Mouse (Mus musculus) ES-Bruce4 (cell line): ENCODE data around the gene Ifitm6. TPM values are rescaled to one million over a fixed set of nuclear protein-coding genes. Genes with fewer than 3 reads are reported as not detected.
A peak's percentile ranks its signal among the peaks of the same experiment; 100 is the strongest.
"Not testable (repeated sequence)": the region's sequence is repeated elsewhere in the genome, so short reads cannot be mapped to it uniquely, and the experiment has no call there.

Experiments used
- H3K27ac ChIP-seq: 2 replicates; pipeline ENCODE4 v1.5.1; 2012; ENCODE audit warnings: low read length, inconsistent platforms; ENCODE audit not compliant: insufficient read depth
- H3K27me3 ChIP-seq: 2 replicates; pipeline ENCODE4 v1.6.1; 2012; ENCODE audit warnings: mild to moderate bottlenecking, low read length, inconsistent platforms; ENCODE audit not compliant: control insufficient read depth, poor library complexity, insufficient read depth, severe bottlenecking
- H3K36me3 ChIP-seq: 2 replicates; pipeline ENCODE4 v1.6.1; 2012; ENCODE audit warnings: inconsistent platforms, mild to moderate bottlenecking, low read length, moderate library complexity; ENCODE audit not compliant: control insufficient read depth, poor library complexity, insufficient read depth, severe bottlenecking
- H3K4me1 ChIP-seq: one replicate; pipeline ENCODE4 v1.8.1; 2011; ENCODE audit warnings: low read length; ENCODE audit not compliant: control insufficient read depth, insufficient read depth
- H3K4me3 ChIP-seq: 2 replicates; pipeline ENCODE4 v1.5.1; 2011; ENCODE audit warnings: low read depth, mild to moderate bottlenecking, low read length
- H3K9ac ChIP-seq: 2 replicates; pipeline ENCODE4 v1.6.1; 2012; ENCODE audit warnings: low read depth, mild to moderate bottlenecking, inconsistent platforms; ENCODE audit not compliant: poor library complexity, severe bottlenecking
- H3K9me3 ChIP-seq: replicated peaks from 2 replicates; pipeline ENCODE4 v1.6.1; 2012; ENCODE audit warnings: mild to moderate bottlenecking, low read length, inconsistent platforms; ENCODE audit not compliant: control insufficient read depth, poor library complexity, insufficient read depth, severe bottlenecking
- CTCF ChIP-seq: IDR thresholded peaks from one replicate; pipeline ENCODE4 v1.8.1; 2011; ENCODE audit warnings: low read depth, low read length
- EP300 ChIP-seq: IDR thresholded peaks from 2 replicates; pipeline ENCODE4 v1.6.1; 2011; ENCODE audit warnings: low read depth, low read length; ENCODE audit not compliant: insufficient read depth
- POLR2A ChIP-seq: IDR thresholded peaks from one replicate; pipeline ENCODE4 v1.8.1; 2011; ENCODE audit warnings: low read length; ENCODE audit not compliant: insufficient read depth
- polyA plus RNA-seq: library from polyadenylated mRNA; stranded (reverse); fragments of >200 nt; gene quantifications from 2 replicates; pipeline ENCODE4 v1.2.4, GENCODE M21; 2011; ENCODE audit warnings: low read depth; ENCODE audit not compliant: missing spikeins, insufficient read depth, insufficient read length

Ifitm6 gene
- polyA plus RNA-seq, 1 experiment = not detected

DNA sequence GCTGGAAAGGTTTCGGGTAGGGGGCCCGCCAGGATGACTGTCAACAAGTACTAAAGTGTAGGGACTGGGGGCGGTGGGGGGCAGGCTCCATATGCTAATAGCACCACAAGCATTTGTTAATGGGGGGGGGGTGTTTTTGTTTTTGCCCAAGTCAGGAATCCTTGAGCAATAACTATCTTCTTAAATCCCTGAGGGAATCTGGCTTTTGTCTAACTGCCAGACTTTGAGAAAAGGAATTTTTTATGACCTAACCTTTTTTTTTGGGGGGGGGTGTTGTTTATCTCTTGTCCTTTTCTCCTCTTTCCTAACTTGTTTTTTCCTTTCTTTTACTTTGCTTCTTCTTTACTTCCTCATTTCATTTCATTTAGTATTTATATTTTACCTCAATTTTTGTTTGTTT, 42.3 kb downstream of the Ifitm6 start:
- H3K9ac ChIP-seq = 0 out of 2 replicates have a peak overlapping the region, but pooled peaks have one; percentile 3
- peaks cover 5% of the 10 kb centered on the region for H3K4me1 ChIP-seq
- TF ChIP-seq CTCF (no peak), EP300 (0 out of 2 replicates have a peak, but pooled peaks have one; percentile 32)
- H3K9me3 ChIP-seq = no peaks in the 10 kb centered on the region
- peak overlapping the region; percentile 94; the same call in 1 of the 2 replicates for H3K27ac ChIP-seq
- H3K36me3 ChIP-seq = no peaks in the 10 kb centered on the region; the same call in 1 of the 2 replicates
- H3K4me3 ChIP-seq = no peak overlapping the region
- no peaks in the 10 kb centered on the region for H3K27me3 ChIP-seq

DNA sequence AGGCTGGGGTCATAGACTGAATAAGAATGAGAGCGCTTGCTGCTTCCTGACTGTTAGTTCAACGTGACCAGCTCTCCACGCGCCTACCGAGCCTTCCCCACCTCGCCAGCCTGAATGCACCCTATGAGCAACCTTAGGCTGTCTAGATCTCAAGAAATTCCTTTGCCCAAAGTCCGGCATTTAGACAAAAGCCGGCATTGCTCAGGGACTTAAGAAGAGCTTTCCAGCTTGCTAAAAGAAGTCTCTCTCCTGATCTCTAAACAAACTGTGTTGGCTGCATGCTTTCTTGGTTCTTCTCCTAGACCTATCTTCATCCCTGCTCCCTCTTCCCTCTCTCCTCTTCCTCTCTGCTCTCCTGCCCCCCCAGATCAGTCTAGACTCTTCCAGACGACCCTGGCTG, 42.8 kb downstream of the Ifitm6 start:
- TF ChIP-seq CTCF = no peak
- no peak for TF ChIP-seq POLR2A
- TF ChIP-seq EP300 = no peak
- Histone ChIP-seq H3K36me3 (peaks cover under 1% of the 10 kb centered on the region; the same call in 1 of the 2 replicates), H3K4me1 (peaks cover 5% of the 10 kb centered on the region), H3K4me3 (no peak overlapping the region), H3K27me3 (no peaks in the 10 kb centered on the region), H3K9ac (0 out of 2 replicates have a peak overlapping the region, but pooled peaks have one; percentile 3), H3K9me3 (no peaks in the 10 kb centered on the region), H3K27ac (peak overlapping the region; percentile 94)

DNA sequence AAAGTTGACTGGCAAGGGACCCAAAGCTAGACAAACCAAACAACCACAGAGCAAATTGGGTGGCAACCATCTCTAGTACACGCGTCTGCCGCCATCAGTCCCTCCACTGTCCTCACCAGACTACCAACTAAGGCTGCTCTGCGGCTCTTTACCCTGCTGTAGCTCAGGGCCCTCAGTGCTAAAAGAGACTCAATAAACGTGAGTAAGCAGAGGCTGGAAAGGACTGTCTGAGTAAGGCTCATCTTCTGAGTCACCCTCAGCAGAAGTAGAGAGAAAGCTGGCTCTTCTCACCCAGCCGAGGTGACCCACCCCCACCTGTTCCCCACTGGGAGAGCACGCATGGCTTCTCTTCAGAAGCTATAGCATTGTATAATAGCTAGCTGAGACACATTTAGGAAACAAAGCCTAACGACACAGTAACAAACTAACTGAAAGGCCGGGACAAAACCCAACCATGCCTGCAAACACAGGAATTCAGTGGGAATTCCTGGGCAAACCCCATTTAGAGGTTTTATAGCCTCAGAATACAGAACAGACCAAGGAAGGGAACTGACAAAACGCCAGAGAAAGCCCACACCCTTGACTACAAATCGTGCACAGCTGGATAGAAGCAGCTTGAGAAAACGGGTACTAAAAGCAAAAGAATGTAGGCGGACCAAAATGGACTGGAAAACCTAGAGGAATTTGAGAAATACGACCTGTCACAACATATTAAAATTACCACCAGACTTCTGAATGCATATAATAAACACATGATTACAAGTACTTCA, 44.1 kb downstream of the Ifitm6 start:
- Histone ChIP-seq H3K36me3 (peaks cover 2% of the 10 kb centered on the region; the same call in 1 of the 2 replicates), H3K27me3 (no peaks in the 10 kb centered on the region), H3K9ac (no peak overlapping the region), H3K27ac (peak overlapping the region; percentile 52), H3K9me3 (no peaks in the 10 kb centered on the region), H3K4me1 (peaks cover 5% of the 10 kb centered on the region), H3K4me3 (no peak overlapping the region)
- no peak for TF ChIP-seq POLR2A
- no peak for TF ChIP-seq EP300
- TF ChIP-seq CTCF = no peak

DNA sequence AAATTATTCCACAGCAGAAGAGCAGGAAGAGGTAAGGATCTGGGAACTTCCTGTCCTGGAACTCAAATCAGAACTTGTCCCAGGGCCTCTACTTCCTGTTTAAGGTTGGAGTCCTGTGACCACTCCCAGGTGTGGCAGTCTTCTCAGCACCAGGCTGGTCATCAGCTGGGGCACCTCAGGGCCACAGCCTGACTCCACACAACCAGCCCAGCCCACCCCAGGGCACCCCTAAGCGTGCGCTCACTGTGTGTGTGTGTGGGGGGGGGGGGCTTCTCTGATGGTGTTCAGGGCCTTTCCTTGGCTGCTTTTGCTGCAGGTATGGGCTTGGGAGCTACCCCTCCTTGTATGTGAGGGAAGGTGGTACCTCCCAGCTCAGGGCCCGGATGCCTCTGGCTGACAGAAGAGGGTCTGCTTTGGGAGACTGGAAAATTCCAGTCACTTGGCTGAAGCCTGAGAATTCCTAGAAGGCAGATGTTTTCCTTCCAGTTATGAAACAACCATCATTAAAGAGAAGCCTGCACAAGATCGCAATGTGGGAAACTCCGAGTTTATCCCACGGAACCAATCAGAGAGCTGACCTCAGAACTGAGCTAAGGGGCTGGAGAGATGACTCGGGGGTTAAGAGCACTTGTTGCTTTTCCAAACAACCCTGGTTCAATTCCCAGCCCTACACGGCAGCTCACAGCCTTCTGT, 46.1 kb downstream of the Ifitm6 start:
- H3K27ac ChIP-seq = peak overlapping the region; percentile 78
- peaks cover 5% of the 10 kb centered on the region for H3K4me1 ChIP-seq
- H3K27me3 ChIP-seq = no peaks in the 10 kb centered on the region
- TF ChIP-seq EP300 (0 out of 2 replicates have a peak, but pooled peaks have one; percentile 4), POLR2A (no peak)
- H3K4me3 ChIP-seq = no peak overlapping the region
- no peaks in the 10 kb centered on the region for H3K9me3 ChIP-seq
- peaks cover 2% of the 10 kb centered on the region; the same call in 1 of the 2 replicates for H3K36me3 ChIP-seq
- peak overlapping the region; percentile 21; the same call in 1 of the 2 replicates for H3K9ac ChIP-seq

DNA sequence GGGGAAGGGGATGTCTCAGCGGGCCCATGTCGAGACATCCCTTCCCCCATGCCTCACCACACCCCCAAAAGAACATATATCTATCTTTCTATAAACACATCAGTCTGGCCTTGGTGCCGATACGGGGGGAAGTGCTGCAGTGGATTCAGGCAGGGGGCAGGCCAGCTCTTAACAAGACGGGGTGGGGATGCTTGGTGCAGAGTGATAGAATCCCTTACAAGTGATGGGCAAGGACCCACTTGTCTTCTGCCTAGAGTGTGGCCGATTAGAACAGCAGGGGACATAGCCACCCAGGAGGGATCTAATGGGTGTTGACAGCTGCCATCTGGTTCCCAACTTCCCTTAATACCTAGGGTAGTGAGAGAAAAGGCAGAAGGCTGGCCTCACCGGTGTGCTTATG, 46.8 kb downstream of the Ifitm6 start:
- H3K27ac ChIP-seq = peak overlapping the region; percentile 78
- no peaks in the 10 kb centered on the region for H3K9me3 ChIP-seq
- H3K4me1 ChIP-seq = peaks cover 5% of the 10 kb centered on the region
- H3K36me3 ChIP-seq = peaks cover 2% of the 10 kb centered on the region; the same call in 1 of the 2 replicates
- no peaks in the 10 kb centered on the region for H3K27me3 ChIP-seq
- H3K9ac ChIP-seq = no peak overlapping the region
- no peak for TF ChIP-seq EP300
- no peak for TF ChIP-seq POLR2A
- no peak for TF ChIP-seq CTCF
- peak overlapping the region; percentile 29 for H3K4me3 ChIP-seq

DNA sequence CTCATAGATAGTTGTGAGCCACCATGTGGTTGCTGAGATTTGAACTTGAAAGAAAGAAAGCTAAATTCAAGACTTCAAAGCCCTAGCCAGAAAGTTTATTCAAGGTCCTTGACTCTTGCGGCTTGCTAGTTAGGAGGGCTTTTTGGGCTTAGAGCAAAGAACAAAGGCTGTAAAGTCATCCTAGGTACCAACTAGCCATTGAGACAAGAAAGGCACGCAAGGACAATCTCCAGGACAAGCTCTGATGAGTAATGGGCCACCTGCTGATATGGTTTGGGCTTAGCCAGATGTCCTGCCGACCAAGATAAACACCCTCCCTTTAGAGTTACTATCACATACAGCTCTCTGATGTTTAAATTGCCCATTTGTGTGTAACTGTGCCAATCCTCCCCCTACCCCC, 49.0 kb downstream of the Ifitm6 start:
- H3K4me1 ChIP-seq = not testable (repeated sequence)

More for the DNA sequence above, 49.0 kb downstream of the Ifitm6 start:
- peak overlapping the region; percentile 84 for H3K9ac ChIP-seq
- H3K27ac ChIP-seq = peak overlapping the region; percentile 43; the same call in 1 of the 2 replicates
- peak overlapping the region; percentile 58 for H3K4me3 ChIP-seq
- not testable (repeated sequence) for H3K9me3 ChIP-seq, H3K36me3 ChIP-seq, H3K27me3 ChIP-seq
